Mouse (Mus musculus) cerebellum, adult 11-12 months (tissue): Measurements from ENCODE around the gene Zfp316.

Experiments
- DNase-seq: peaks from one replicate; pipeline ENCODE4 v3.0.0; 2022

Zfp316 gene

DNA sequence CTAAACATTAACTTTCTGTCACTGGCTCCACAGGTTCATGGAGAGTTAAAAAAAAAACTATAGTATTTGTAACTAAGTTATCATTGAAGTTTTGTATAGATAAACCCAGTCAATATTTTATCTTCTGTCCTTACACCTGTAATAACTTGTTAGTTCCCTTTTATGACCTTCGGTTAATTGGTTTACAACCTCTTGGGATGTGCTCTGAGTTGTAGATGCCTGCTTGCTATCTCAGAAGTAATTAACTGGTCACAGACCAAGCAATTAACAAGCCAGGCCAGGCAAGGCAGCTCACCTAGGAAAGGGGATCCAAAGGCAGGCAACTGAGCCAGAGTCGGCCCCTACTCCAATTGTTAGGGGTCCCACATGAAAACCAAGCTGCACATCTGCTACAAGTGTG lies 56.0 kb downstream of the Zfp316 start:
- DNase-seq: no peak

DNA sequence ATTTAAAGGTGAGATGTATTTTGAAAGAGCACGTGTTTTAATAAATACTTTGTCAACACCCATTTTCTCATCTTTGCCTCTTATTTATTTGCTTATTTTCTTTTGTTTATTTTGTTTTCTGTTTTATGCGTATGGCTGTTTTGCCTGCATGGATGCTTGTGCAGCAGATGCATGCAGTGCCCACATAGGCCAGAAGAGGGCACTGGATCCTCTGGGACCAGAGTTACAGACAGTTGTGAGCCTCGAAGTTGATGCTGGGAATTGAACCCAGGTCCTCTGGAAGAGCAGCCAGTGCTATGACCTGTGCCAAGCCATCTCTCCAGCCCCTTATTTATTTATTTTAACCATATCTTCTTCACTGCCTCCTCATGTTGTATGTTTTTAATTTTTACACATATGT lies 64.8 kb downstream of the Zfp316 start:
- DNase-seq: no peak
